In genomic region chr12:103311921-103312320, GRCm38 (mm10) we compare ENCODE assay signal across 17 mouse cellular contexts. TPM values are rescaled to one million over a fixed set of nuclear protein-coding genes. Genes with fewer than 3 reads are reported as not detected.
DNase-seq lines count a peak whose midpoint lies in the region; ATAC-seq and TF ChIP-seq lines count a peak whose summit lies in the region.
"Had no signal": no experiment of that assay in that cellular context is flagged by ENCODE, and none has a peak within 500 bp of the region (broad histone marks: within the 10 kb centered on the region; RNA-seq: fewer than 3 reads in every experiment).

No protein-coding gene starts in this region.

- DNase-seq in heart, adult 8-10 months (ENCODE audit: low spot score): peak; percentile 44
- no peak for DNase-seq in heart, embryonic 10.5 days (ENCODE audit: low spot score)
- peak; percentile 35 for DNase-seq in midbrain, embryonic 14.5 days
- DNase-seq in liver, postnatal 0 days: peak; percentile 66
- peak; percentile 73 for DNase-seq in yolk sac, embryonic 10.5 days (ENCODE audit: low spot score)
- DNase-seq in cerebellum, adult 18-20 months: no peak
- no peak for DNase-seq in stomach, postnatal 0 days (ENCODE audit: low spot score)
- DNase-seq: cerebellum, adult 9-10 months; embryo, embryonic 11 days; gastrocnemius, postnatal 36 days; thymus, postnatal 25 days had no signal

- WGBS in heart, embryonic 10.5 days: 73% methylated on average over 8 of the region's 8 CpGs
- WGBS in midbrain, embryonic 14.5 days: 55% methylated on average over 8 of the region's 8 CpGs
- 67% methylated on average over 8 of the region's 8 CpGs for WGBS in midbrain, embryonic 13.5 days
- WGBS in liver, postnatal 0 days (ENCODE audit: insufficient replicate concordance): 53% methylated on average over 8 of the region's 8 CpGs
- WGBS in stomach, postnatal 0 days: 82% methylated on average over 8 of the region's 8 CpGs

- no peak; the same call in 1 of the 2 replicates for TF ChIP-seq EP300 in liver, postnatal 0 days (IDR thresholded peaks at IDR 0.05; ENCODE audit: low read depth)
- no peak for TF ChIP-seq EP300 in stomach, postnatal 0 days (optimal IDR thresholded peaks at IDR 0.05)

- H3K9ac ChIP-seq in midbrain, embryonic 14.5 days (replicated peaks; ENCODE audit: low read length): no peak overlapping the region
- no peak overlapping the region for H3K9ac ChIP-seq in midbrain, embryonic 13.5 days (replicated peaks)
- no peak overlapping the region; the same call in 1 of the 2 replicates for H3K9ac ChIP-seq in liver, postnatal 0 days (replicated peaks)
- H3K9ac ChIP-seq in stomach, postnatal 0 days (ENCODE audit: low read length): no peak overlapping the region
- H3K9ac ChIP-seq: midbrain, embryonic 12.5 days; neural tube, embryonic 12.5 days had no signal

- no peak overlapping the region for H3K4me2 ChIP-seq in midbrain, embryonic 14.5 days (ENCODE audit: low read length)
- H3K4me2 ChIP-seq in midbrain, embryonic 13.5 days (replicated peaks): no peak overlapping the region
- no peak overlapping the region for H3K4me2 ChIP-seq in liver, postnatal 0 days (ENCODE audit: low read depth, low read length)
- H3K4me2 ChIP-seq in stomach, postnatal 0 days (replicated peaks; ENCODE audit: low read depth): no peak overlapping the region
- H3K4me2 ChIP-seq: midbrain, embryonic 12.5 days; neural tube, embryonic 12.5 days had no signal

- H3K4me3 ChIP-seq in heart, embryonic 10.5 days: no peak overlapping the region
- H3K4me3 ChIP-seq in midbrain, embryonic 14.5 days (replicated peaks; ENCODE audit: low read depth, low read length): no peak overlapping the region
- no peak overlapping the region for H3K4me3 ChIP-seq in midbrain, embryonic 13.5 days (replicated peaks)
- H3K4me3 ChIP-seq in liver, postnatal 0 days (ENCODE audit: low read depth, low read length): no peak overlapping the region
- no peak overlapping the region for H3K4me3 ChIP-seq in stomach, postnatal 0 days (ENCODE audit: low read depth, low read length)
- H3K4me3 ChIP-seq: erythroblast, embryonic 14.5 days; midbrain, embryonic 12.5 days; neural tube, embryonic 12.5 days had no signal

- peaks cover 51% of the 10 kb centered on the region for H3K27me3 ChIP-seq in heart, embryonic 10.5 days (ENCODE audit: insufficient read depth, poor library complexity, severe bottlenecking)
- H3K27me3 ChIP-seq in midbrain, embryonic 14.5 days (ENCODE audit: control insufficient read depth, insufficient read depth, low read length): no peaks in the 10 kb centered on the region
- peaks cover 11% of the 10 kb centered on the region; the same call in 1 of the 2 replicates for H3K27me3 ChIP-seq in midbrain, embryonic 13.5 days
- H3K27me3 ChIP-seq in liver, postnatal 0 days (ENCODE audit: insufficient read depth, low read length): peaks cover 19% of the 10 kb centered on the region
- no peaks in the 10 kb centered on the region for H3K27me3 ChIP-seq in stomach, postnatal 0 days (ENCODE audit: control insufficient read depth, insufficient read depth, low read length)

- no peaks in the 10 kb centered on the region for H3K9me3 ChIP-seq in heart, embryonic 10.5 days
- H3K9me3 ChIP-seq in midbrain, embryonic 14.5 days (ENCODE audit: control insufficient read depth, low read length): no peaks in the 10 kb centered on the region
- H3K9me3 ChIP-seq in midbrain, embryonic 13.5 days: 0 out of 2 replicates have a peak, but pooled peaks cover 3% of the 10 kb centered on the region
- H3K9me3 ChIP-seq in liver, postnatal 0 days (ENCODE audit: low read length): no peaks in the 10 kb centered on the region
- H3K9me3 ChIP-seq in stomach, postnatal 0 days (ENCODE audit: control insufficient read depth, low read length): no peaks in the 10 kb centered on the region
- H3K9me3 ChIP-seq: midbrain, embryonic 12.5 days; neural tube, embryonic 12.5 days had no signal

- no peaks in the 10 kb centered on the region for H3K36me3 ChIP-seq in heart, embryonic 10.5 days
- no peaks in the 10 kb centered on the region for H3K36me3 ChIP-seq in midbrain, embryonic 14.5 days (ENCODE audit: control insufficient read depth, insufficient read depth, low read length)
- no peaks in the 10 kb centered on the region for H3K36me3 ChIP-seq in midbrain, embryonic 13.5 days
- no peaks in the 10 kb centered on the region for H3K36me3 ChIP-seq in liver, postnatal 0 days (replicated peaks; ENCODE audit: insufficient read depth, low read length)
- no peaks in the 10 kb centered on the region for H3K36me3 ChIP-seq in stomach, postnatal 0 days (ENCODE audit: control insufficient read depth, insufficient read depth, low read length)
- H3K36me3 ChIP-seq: midbrain, embryonic 12.5 days; neural tube, embryonic 12.5 days had no signal

- H3K27ac ChIP-seq in heart, embryonic 10.5 days: no peak overlapping the region
- no peak overlapping the region for H3K27ac ChIP-seq in midbrain, embryonic 14.5 days (replicated peaks; ENCODE audit: low read depth, low read length)
- H3K27ac ChIP-seq in midbrain, embryonic 13.5 days: no peak overlapping the region
- H3K27ac ChIP-seq in liver, postnatal 0 days (ENCODE audit: low read depth): no peak overlapping the region
- H3K27ac ChIP-seq in stomach, postnatal 0 days (replicated peaks): no peak overlapping the region
- H3K27ac ChIP-seq: neural tube, embryonic 12.5 days had no signal

- no peak for TF ChIP-seq CTCF in liver, postnatal 0 days (IDR thresholded peaks at IDR 0.05; ENCODE audit: low read depth)
- TF ChIP-seq CTCF in stomach, postnatal 0 days (IDR thresholded peaks at IDR 0.05; ENCODE audit: low read depth): no peak

- peaks cover 29% of the 10 kb centered on the region for H3K4me1 ChIP-seq in heart, embryonic 10.5 days
- peaks cover 51% of the 10 kb centered on the region for H3K4me1 ChIP-seq in midbrain, embryonic 14.5 days (ENCODE audit: control insufficient read depth, insufficient read depth, low read length)
- peaks cover 61% of the 10 kb centered on the region for H3K4me1 ChIP-seq in midbrain, embryonic 13.5 days (replicated peaks)
- peaks cover 7% of the 10 kb centered on the region for H3K4me1 ChIP-seq in liver, postnatal 0 days (ENCODE audit: insufficient read depth)
- no peaks in the 10 kb centered on the region for H3K4me1 ChIP-seq in stomach, postnatal 0 days (replicated peaks; ENCODE audit: control insufficient read depth, insufficient read depth)

- no peak for ATAC-seq in midbrain, embryonic 14.5 days (ENCODE audit: low FRiP score, low TSS enrichment)
- ATAC-seq in midbrain, embryonic 13.5 days: no peak
- peak; percentile 81 for ATAC-seq in liver, postnatal 0 days
- ATAC-seq in stomach, postnatal 0 days (ENCODE audit: low FRiP score, low TSS enrichment): no peak

RNA-seq across cellular contexts. Expression of gene Fam181a, which starts 1.1 kb away (rescaled TPM):
- total RNA-seq in heart, adult 8-10 months (2022): not detected
- polyA plus RNA-seq in heart, embryonic 10.5 days (2016; fragmentation: Nextera tagmentation; extraction: Ambion mirVana): not detected in 2 replicates
- 8.9 and 15.9 TPM in 2 replicates for polyA plus RNA-seq in midbrain, embryonic 14.5 days (2014; fragmentation: Nextera tagmentation; extraction: Ambion mirVana)
- polyA plus RNA-seq in midbrain, embryonic 13.5 days (2015; fragmentation: Nextera tagmentation; extraction: Ambion mirVana): 19.4 and 21.1 TPM in 2 replicates
- polyA plus RNA-seq in liver, postnatal 0 days (2015; fragmentation: Nextera tagmentation; extraction: Ambion mirVana): not detected in 2 replicates
- not detected in 2 replicates for polyA plus RNA-seq in stomach, postnatal 0 days (2015; fragmentation: Nextera tagmentation; extraction: Ambion mirVana)
- total RNA-seq: gastrocnemius, postnatal 36 days; MEL had no signal
- polyA plus RNA-seq: erythroblast, embryonic 14.5 days; large intestine, adult 2 months had no signal

RNA-seq across cellular contexts. Expression of gene Asb2, which starts 43.9 kb away (rescaled TPM):
- 100 to 1,000 TPM; 485 to 583 (median 548) TPM for total RNA-seq in heart, adult 8-10 months (2022)
- polyA plus RNA-seq in heart, embryonic 10.5 days (2016; fragmentation: Nextera tagmentation; extraction: Ambion mirVana): 152 and 312 TPM in 2 replicates
- 0.39 and 0.46 TPM in 2 replicates for polyA plus RNA-seq in midbrain, embryonic 14.5 days (2014; fragmentation: Nextera tagmentation; extraction: Ambion mirVana)
- 0.57 and 0.82 TPM in 2 replicates for polyA plus RNA-seq in midbrain, embryonic 13.5 days (2015; fragmentation: Nextera tagmentation; extraction: Ambion mirVana)
- 5.7 and 5.9 TPM in 2 replicates for polyA plus RNA-seq in liver, postnatal 0 days (2015; fragmentation: Nextera tagmentation; extraction: Ambion mirVana)
- 17.4 and 20.2 TPM in 2 replicates for polyA plus RNA-seq in stomach, postnatal 0 days (2015; fragmentation: Nextera tagmentation; extraction: Ambion mirVana)
- total RNA-seq: MEL had no signal

Comparison
In these comparisons a context has a peak if more than half of its experiments do, and no peak if none do; other contexts are left out.
1. DNase-seq: peak in heart, adult 8-10 months (single experiment), midbrain, embryonic 14.5 days (single experiment), liver, postnatal 0 days (single experiment) and yolk sac, embryonic 10.5 days (single experiment); none in heart, embryonic 10.5 days (single experiment), cerebellum, adult 18-20 months (0 of 2) and stomach, postnatal 0 days (single experiment).